Mouse (Mus musculus) liver, adult 2 months (tissue): Measurements from ENCODE around the gene Sub1. TPM values are rescaled to one million over a fixed set of nuclear protein-coding genes. Genes with fewer than 3 reads are reported as not detected.
A peak's percentile ranks its signal among the peaks of the same experiment; 100 is the strongest.

Source experiments
- DNase-seq: peaks from one replicate; pipeline ENCODE4 v3.0.0-alpha.2; 2011; ENCODE audit warnings: low read depth, low spot score; ENCODE audit errors: extremely low read depth
- H3K27ac ChIP-seq: fragments of 200-500 bp; replicated peaks from 2 replicates; pipeline ENCODE4 v1.5.1; 2012; ENCODE audit warnings: low read depth, mild to moderate bottlenecking, control low read depth, inconsistent platforms, low read length; ENCODE audit not compliant: insufficient read depth
- H3K27me3 ChIP-seq: fragments of 200-500 bp; 2 replicates; pipeline ENCODE4 v1.6.1; 2012; ENCODE audit warnings: mild to moderate bottlenecking, moderate library complexity, low read length, inconsistent platforms; ENCODE audit not compliant: control insufficient read depth, insufficient read depth
- H3K36me3 ChIP-seq: fragments of 200-500 bp; 2 replicates; pipeline ENCODE4 v1.6.1; 2012; ENCODE audit warnings: low read length, inconsistent platforms; ENCODE audit not compliant: control insufficient read depth, insufficient read depth
- H3K4me1 ChIP-seq: fragments of 200-500 bp; 2 replicates; pipeline ENCODE4 v1.6.1; 2011; ENCODE audit warnings: low read length; ENCODE audit not compliant: control insufficient read depth, insufficient read depth
- H3K4me3 ChIP-seq: fragments of 200-500 bp; 2 replicates; pipeline ENCODE4 v1.5.1; 2011; ENCODE audit warnings: low read depth, mild to moderate bottlenecking, control low read depth, low read length, moderate library complexity; ENCODE audit not compliant: insufficient read depth
- H3K79me2 ChIP-seq: fragments of 200-500 bp; 2 replicates; pipeline ENCODE4 v1.6.1; 2012; ENCODE audit warnings: inconsistent platforms, mild to moderate bottlenecking, low read length, moderate library complexity; ENCODE audit not compliant: control insufficient read depth, insufficient read depth
- H3K9ac ChIP-seq: fragments of 200-500 bp; 2 replicates; pipeline ENCODE4 v1.6.1; 2012; ENCODE audit warnings: low read depth, mild to moderate bottlenecking, control low read depth, inconsistent platforms, low read length
- CTCF ChIP-seq: fragments of 200-500 bp; IDR thresholded peaks from 2 replicates; pipeline ENCODE4 v1.5.1; 2011; ENCODE audit warnings: low read depth, low read length, control low read depth
- POLR2A ChIP-seq: fragments of 200-500 bp; IDR thresholded peaks from 2 replicates; pipeline ENCODE4 v1.6.1; 2011; ENCODE audit warnings: low read length, control low read depth; ENCODE audit not compliant: insufficient read depth; ENCODE audit errors: extremely low read depth
- WGBS: fragments of 180-500 bp; shearing (Covaris S2); methylation state at CpG from one replicate; pipeline ENCODE4 v1.1.7; 2018; 5-methylcytosine and 5-hydroxymethylcytosine counted together
- polyA plus RNA-seq: library from polyadenylated mRNA; depleted of rRNA; stranded (reverse); fragments of >200 nt; gene quantifications from 2 replicates; pipeline ENCODE4 v1.2.3, GENCODE M21; 2012; rRNA removed
- total RNA-seq: library from RNA; depleted of rRNA; stranded (reverse); fragments of >200 nt; gene quantifications from 2 replicates; pipeline ENCODE4 v1.2.3, GENCODE M21; 2014; rRNA removed

Gene Sub1
- 37.6 and 63.4 TPM in 2 replicates for total RNA-seq
- 2.4 and 2.8 TPM in 2 replicates for polyA plus RNA-seq

- no peak for DNase-seq
- WGBS, result 93% methylated on average over 7 of the region's 7 CpGs
- TF ChIP-seq POLR2A (no peak), CTCF (no peak)
- Histone ChIP-seq H3K36me3 (peaks cover 11% of the 10 kb centered on the region), H3K4me1 (peaks cover 3% of the 10 kb centered on the region; the same call in 1 of the 2 replicates), H3K4me3 (peak within 1 kb of the TSS; percentile 89), H3K79me2 (peaks cover 9% of the 10 kb centered on the region), H3K27me3 (no peaks in the 10 kb centered on the region), H3K9ac (peak within 1 kb of the TSS; percentile 98), H3K27ac (peak within 1 kb of the TSS; percentile 78; the same call in 1 of the 2 replicates)
Measured at GRCm38 (mm10) chr15:11996883-11997282, at the start of gene Sub1. TSS of gene Sub1 (minus strand) at chr15:11996983.

GRCm38 (mm10) chr15:12040407-12040710 lies 43.6 kb upstream of the Sub1 start:
- no peak overlapping the region for H3K4me3 ChIP-seq
- H3K27me3 ChIP-seq, result no peaks in the 10 kb centered on the region
- H3K9ac ChIP-seq, result no peak overlapping the region
- 75% methylated on average over 5 of the region's 5 CpGs for WGBS
- no peak for TF ChIP-seq CTCF
- TF ChIP-seq POLR2A, result no peak
- H3K79me2 ChIP-seq, result no peaks in the 10 kb centered on the region
- peaks cover 2% of the 10 kb centered on the region for H3K4me1 ChIP-seq
- no peak for DNase-seq
- H3K36me3 ChIP-seq, result no peaks in the 10 kb centered on the region
- no peak overlapping the region for H3K27ac ChIP-seq

GRCm38 (mm10) chr15:12039671-12040406 lies 43.1 kb upstream of the Sub1 start:
- 77% methylated on average over 15 of the region's 15 CpGs for WGBS
- Histone ChIP-seq H3K9ac (no peak overlapping the region), H3K27ac (no peak overlapping the region), H3K4me1 (peaks cover 2% of the 10 kb centered on the region), H3K27me3 (no peaks in the 10 kb centered on the region), H3K79me2 (no peaks in the 10 kb centered on the region), H3K4me3 (no peak overlapping the region), H3K36me3 (no peaks in the 10 kb centered on the region)
- TF ChIP-seq POLR2A (no peak), CTCF (no peak)
- no peak for DNase-seq

- TF ChIP-seq CTCF (no peak), POLR2A (no peak)
- H3K79me2 ChIP-seq, result no peaks in the 10 kb centered on the region
- no peak overlapping the region for H3K4me3 ChIP-seq
- H3K9ac ChIP-seq, result no peak overlapping the region
- H3K36me3 ChIP-seq, result no peaks in the 10 kb centered on the region
- 88% methylated on average over 10 of the region's 10 CpGs for WGBS
- H3K27me3 ChIP-seq, result no peaks in the 10 kb centered on the region
- H3K4me1 ChIP-seq, result peaks cover 2% of the 10 kb centered on the region
- DNase-seq, result no peak
- H3K27ac ChIP-seq, result no peak overlapping the region
Measured at GRCm38 (mm10) chr15:12039256-12039655, 42.5 kb upstream of the Sub1 start.

- Histone ChIP-seq H3K4me3 (no peak overlapping the region), H3K9ac (no peak overlapping the region), H3K27me3 (no peaks in the 10 kb centered on the region), H3K4me1 (peaks cover 2% of the 10 kb centered on the region), H3K36me3 (no peaks in the 10 kb centered on the region), H3K27ac (no peak overlapping the region), H3K79me2 (no peaks in the 10 kb centered on the region)
- no peak for DNase-seq
- TF ChIP-seq POLR2A (no peak), CTCF (no peak)
- 78% methylated on average over 10 of the region's 10 CpGs for WGBS
Measured at GRCm38 (mm10) chr15:12037866-12038625, 41.3 kb upstream of the Sub1 start.

GRCm38 (mm10) chr15:12037217-12037616 lies 40.4 kb upstream of the Sub1 start:
- no peak overlapping the region for H3K4me3 ChIP-seq
- H3K9ac ChIP-seq, result no peak overlapping the region; the same call in 1 of the 2 replicates
- H3K27me3 ChIP-seq, result no peaks in the 10 kb centered on the region
- no peaks in the 10 kb centered on the region for H3K79me2 ChIP-seq
- H3K36me3 ChIP-seq, result no peaks in the 10 kb centered on the region
- peaks cover 2% of the 10 kb centered on the region for H3K4me1 ChIP-seq
- no peak overlapping the region for H3K27ac ChIP-seq
- peak; percentile 78 for TF ChIP-seq CTCF
- no peak for TF ChIP-seq POLR2A
- WGBS, result 22% methylated on average over 7 of the region's 7 CpGs
- DNase-seq, result peak; percentile 72
